Mouse (Mus musculus) hindlimb bud, embryonic 11.5 days (tissue): ENCODE results near the gene Cmip.
A peak's percentile ranks its signal among the peaks of the same experiment; 100 is the strongest.

Experiments used
- DNase-seq: peaks from one replicate; pipeline ENCODE4 v3.0.0-alpha.2; 2012; ENCODE audit warnings: low read depth, low spot score; ENCODE audit errors: extremely low spot score

Cmip gene

DNA sequence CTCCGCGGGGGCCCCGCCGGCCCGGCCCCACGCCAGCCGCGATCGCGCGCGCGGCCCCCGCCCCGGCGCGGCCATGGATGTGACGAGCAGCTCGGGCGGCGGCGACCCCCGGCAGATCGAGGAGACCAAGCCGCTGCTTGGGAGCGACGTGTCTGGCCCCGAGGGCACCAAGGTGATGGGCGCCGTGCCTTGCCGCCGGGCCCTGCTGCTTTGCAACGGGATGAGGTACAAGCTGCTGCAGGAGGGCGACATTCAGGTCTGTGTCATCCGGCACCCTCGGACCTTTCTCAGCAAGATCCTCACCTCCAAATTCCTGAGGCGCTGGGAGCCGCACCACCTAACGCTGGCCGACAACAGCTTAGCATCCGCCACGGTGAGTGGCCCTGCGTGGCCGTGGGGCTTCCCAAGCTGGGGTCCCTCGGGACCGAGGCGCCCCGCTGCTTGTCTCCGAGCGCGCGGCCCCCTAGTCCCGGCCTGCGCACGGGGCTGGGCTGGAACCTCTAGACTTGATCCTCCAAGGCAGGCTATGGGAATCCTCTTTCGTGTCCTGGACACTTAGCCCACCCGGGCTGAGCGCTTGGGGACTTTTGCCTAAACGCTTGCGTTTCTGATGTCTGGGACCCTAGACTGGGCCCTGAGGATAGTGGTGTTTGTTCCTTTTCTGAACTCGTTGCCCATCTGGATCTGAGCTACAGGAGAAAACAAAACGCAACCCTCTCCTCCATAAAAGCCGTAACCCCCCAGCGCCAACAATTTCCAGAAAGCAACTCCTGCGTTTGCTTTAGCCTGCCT is at the start of gene Cmip:
Cmip (plus strand) TSS at position 36 of the 792 bp plus-strand sequence.
- DNase-seq, result no peak

GRCm38 (mm10) chr8:117209150-117209549 is 47.7 kb upstream of the Cmip start:
- DNase-seq, result no peak

DNA sequence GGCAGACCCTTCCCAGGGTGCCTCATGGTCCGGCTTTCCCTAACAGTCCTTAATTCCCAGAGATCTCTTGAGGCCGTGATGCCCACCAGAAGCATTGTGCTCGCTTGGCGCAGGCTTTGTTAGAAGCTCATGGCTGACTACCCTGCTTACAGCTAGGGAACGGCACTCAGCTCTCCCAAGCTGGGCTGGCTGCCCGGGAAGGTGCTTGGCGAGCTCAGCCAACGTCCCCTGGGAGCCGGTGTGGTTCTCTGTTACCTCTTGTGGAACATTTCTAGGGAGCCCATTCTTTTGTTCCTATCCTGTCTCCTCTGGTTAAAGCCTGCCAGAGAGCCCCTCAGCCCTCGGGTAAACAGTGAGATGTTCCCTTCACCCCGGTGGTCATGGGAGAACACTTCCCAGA is 44.8 kb upstream of the Cmip start:
- DNase-seq, result no peak

DNA sequence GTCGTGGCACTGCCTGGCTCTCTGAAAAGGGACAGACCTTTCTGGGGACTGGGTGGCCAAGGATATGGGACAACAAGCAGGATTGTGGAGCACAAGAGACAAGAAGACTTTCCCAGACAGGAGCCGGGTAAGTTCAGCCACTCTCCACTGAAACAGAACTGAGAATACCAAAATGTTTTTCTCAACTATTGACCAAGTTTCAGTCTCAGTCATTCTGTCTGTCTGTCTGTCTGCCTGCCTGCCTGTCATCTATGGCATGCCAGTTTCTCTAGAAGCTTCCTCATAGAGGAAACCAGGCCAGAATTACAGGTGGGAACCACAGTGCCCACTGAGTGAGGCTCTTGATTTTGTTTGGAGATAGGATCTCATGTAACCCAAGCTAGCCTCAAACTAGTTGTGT is 39.1 kb upstream of the Cmip start:
- no peak for DNase-seq

GRCm38 (mm10) chr8:117222396-117222795 is 34.5 kb upstream of the Cmip start:
- DNase-seq, result no peak

GRCm38 (mm10) chr8:117224630-117225029 is 32.2 kb upstream of the Cmip start:
- peak; percentile 72 for DNase-seq

GRCm38 (mm10) chr8:117226306-117226705 is 30.6 kb upstream of the Cmip start:
- DNase-seq, result no peak

DNA sequence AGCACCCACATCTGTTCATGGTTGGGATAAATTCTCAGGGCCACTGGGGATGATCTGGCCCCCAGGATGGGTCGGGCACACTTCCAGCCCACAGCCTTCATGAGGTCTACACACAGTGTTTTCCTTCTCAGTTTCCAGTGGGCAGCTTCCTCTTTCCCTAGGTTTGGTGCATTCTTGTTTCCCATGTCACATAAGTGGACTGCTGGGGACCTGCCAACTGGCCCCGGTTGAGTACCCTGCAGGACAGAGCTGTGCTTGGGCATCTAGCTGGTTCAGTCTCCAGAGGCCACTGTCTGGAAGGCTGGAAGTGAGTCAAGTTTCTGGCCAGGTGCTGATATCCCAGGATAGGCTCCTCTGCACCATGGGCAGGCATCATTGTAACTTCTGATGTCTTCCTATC is 29.5 kb upstream of the Cmip start:
- no peak for DNase-seq

GRCm38 (mm10) chr8:117233199-117233598 is 23.7 kb upstream of the Cmip start:
- DNase-seq, result no peak

GRCm38 (mm10) chr8:117236531-117236930 is 20.3 kb upstream of the Cmip start:
- no peak for DNase-seq

- no peak for DNase-seq
These were observed 16.5 kb upstream of the Cmip start for GRCm38 (mm10) chr8:117240326-117240725.

DNA sequence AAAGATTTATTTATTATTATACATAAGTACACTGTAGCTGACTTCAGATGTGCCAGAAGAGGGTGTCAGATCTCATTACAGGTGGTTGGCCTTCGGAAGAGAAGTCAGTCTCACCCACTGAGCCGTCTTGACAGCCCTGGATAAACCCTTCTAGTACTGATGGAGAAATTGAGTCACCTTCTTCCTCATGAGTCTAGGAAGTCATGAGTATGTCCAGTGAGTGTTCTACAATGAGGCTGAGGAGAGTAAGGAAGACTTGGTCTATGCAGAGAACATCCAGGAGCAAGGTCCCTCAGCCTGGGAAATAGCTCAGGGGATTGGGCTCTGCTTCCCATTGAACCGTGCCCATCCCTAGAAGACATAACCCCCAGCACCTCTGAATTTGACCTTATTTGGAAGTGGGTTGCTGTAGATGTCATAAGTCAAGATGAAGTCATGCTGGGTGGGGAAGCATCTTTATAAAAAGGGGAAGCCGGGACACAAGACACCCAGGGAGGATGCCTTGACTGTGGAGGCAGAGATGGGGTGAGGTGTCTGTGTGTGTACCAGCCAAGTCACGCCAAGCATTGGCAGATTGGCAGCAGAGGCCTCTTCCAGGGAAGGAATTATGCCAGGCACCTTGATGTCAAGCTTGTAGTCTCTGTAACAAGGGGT is 15.9 kb upstream of the Cmip start:
- no peak for DNase-seq

DNA sequence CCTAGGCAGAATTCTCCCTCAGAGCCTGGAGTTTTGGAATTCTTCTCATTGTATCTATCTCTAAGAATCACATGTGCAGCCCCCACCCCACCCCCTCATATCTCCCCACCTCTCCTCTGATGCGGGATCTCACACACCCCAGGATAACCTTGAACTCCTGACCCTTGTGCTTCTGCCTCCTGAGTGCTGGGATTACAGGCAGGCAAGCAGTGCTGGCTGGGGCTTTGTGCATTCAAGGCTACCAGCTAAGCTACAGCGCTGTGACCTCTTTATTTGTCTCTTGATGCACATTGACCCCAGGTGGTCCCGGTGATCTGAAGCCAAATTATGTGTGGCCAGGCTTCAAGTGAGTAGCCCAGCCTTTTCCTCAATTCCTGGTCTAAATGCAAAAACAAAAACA is 15.0 kb upstream of the Cmip start:
- no peak for DNase-seq

DNA sequence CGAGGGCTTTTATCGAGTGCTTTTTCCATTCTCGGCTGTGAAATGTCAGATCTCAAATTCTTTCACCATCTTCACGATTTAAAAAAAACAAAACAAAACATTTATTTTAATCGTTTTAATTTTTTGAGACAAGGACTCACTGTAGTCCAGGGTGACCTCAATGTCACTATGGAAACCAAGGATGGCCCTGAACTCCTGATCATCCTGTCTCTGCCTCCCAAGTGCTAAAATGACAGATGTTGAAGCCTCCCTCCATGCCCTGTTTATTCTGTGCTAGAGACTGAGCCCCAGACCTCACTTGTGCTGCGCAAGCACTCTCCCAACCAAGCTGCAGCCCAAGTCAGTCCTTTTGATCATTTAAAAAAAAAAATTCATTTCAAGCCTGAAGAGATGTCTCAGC is 14.6 kb upstream of the Cmip start:
- DNase-seq, result no peak

DNA sequence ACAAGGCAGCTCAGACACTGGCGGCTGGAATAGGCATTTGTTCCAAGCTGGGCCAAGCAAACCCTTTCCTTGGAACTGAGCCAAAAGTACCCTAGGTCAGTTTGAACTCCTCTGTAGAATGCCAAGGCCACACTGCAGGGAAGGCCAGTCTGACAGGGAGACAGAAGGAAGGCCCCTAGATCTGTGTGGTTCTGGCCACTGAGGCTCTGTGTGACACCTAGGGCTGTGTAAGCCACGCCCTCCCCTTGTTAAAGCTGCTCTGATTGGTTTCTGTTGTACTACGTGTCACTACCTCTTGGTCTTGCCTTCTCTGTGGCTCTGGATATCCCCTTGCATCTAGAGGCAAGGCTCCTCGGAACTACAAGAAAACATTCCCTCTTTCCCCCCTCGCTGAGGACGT is 12.3 kb upstream of the Cmip start:
- DNase-seq, result no peak

- no peak for DNase-seq
These were observed 8.5 kb upstream of the Cmip start for GRCm38 (mm10) chr8:117248341-117248740.

DNA sequence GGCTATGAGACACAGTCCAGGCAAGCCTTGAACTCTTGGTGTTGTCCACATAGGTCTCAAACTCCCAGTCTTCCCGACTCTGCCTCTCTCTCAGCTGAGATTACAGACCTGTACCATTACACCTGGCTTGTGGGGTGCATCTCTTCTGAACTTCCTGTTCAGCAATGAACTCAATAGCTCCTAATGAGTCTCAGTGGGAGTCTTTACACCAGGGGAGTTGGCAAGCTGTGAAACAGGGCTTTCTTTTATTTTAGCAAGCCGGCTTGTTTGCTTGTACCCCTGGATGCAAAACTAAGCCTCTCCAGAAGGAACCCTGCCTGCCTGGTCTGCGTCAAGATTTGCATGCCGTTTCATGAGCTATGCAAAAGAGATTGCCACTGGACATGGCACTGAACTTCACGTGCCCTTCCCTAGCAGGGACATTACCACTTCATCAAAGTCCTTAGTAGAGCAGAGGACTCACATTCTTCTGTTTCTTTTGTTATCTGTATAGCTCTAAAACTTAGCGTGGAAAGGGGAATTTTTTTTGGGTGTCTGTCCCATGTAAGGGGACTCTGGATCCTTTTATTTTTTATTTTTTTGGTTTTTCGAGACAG is 5.7 kb upstream of the Cmip start:
- DNase-seq, result no peak

GRCm38 (mm10) chr8:117252650-117253049 is 4.2 kb upstream of the Cmip start:
- DNase-seq, result no peak

GRCm38 (mm10) chr8:117253390-117254269 is 3.2 kb upstream of the Cmip start:
- DNase-seq, result no peak

DNA sequence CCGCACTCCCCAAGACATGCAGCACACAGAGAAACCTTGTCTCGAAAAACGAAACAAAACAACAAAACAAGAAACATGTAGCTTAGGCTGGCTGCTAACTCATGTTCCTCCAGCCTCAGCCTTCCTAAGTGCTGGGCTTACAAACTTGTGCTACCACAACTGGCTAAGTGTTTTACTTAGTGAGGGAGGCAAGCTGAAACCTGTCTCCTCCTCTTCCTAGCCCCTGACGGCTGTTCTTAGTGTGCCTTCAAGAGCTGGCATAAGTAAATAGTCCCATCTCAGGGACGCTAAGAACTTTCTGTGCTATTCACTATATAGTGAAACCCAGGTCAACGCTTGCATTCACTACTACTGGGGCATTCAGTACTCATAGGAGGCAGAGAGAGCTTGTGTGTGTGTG is 2.4 kb upstream of the Cmip start:
- no peak for DNase-seq

- no peak for DNase-seq
These were observed 449 bp upstream of the Cmip start for GRCm38 (mm10) chr8:117256292-117256938.
